Mouse (Mus musculus): ENCODE results near the gene Rnf130.

Rnf130 gene

DNA sequence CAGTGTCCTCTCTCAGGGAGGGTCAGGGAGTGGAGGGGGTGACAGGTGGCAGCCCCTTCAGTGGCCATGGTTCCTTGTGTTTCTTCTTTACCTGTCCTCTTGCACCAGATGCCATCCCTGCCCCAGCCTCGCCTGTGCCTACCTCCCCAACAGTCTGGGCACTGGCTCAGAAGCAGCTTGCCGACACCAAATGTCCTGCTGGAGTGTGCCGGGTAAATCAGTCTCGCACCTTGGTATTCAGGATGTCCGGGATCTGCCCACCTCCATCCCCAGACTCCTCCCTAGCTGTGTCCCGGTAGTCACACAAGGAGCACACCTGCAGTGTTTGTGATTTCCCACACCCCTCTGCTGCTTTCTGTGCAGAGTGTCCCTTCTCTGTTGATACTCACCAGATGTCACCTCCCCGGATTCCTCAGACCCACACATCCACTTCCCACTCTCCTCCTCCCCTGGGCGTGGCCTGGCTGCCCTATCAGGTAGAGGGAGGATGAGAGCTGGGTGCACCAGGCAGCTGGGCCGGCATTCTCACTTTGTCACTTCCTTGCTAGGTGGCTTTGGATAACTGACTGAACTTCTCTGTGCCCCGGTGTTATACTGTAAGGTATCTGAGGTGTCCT, 113.2 kb downstream of the Rnf130 start:
- DNase-seq (ENCODE audit: low spot score), result no peak

DNA sequence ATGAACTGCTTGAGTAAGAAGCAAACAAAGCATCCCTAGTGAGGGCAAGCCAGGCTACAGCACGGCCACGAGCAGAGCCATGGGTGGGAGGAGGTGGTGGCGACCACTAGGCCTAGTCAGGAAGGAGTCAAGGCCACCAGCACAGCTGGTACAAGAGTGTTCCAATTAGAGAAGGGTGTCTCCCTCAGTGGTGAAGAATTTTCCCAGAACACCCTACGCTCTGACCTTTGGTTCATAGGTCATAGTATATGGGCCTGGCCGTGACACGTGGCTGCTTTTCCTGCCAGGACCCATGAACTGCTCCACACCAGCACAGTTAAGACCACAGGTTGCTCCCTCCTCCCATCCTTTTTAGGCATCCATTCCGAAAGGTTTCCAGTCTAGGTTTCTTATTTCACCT, 114.4 kb downstream of the Rnf130 start:
- DNase-seq (ENCODE audit: low spot score), result no peak

DNA sequence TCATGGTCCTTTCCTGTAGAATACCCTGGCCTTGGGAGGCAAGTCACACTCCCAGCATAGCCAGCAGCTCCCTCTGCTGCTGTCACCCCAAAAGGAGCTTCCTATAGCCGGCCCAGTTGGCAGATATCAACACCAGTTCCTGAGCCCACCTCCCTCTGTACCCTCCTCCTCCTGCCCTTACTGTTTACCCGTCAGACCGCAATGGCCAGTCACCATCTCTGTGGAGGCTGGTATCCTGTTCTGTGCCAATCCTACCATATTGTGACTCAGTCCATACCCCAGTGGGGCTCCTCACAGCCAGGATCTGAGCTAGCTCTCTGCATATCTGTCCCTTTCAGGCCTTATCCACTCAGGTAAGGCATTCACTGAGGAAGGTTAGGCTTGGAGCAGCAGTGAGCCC, 120.4 kb downstream of the Rnf130 start:
- no peak for DNase-seq (ENCODE audit: low spot score)

DNA sequence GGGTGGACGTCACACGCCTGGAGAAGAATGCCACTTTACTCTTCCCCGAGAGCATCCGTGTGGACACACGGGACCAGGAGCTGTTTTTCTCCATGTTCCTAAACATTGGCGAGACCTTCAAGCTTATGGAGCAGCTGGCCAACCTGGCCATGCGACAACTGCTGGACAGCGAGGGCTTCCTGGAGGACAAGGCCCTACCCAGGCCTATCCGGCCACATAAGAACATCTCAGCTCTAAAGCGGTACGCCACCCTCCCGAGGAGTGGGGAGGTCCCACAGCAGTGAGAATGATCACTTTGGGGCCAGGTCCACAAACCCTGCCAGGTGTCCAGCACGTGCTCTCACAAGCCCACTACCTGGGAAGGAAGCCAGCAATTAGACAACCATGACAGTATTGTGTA, 121.0 kb downstream of the Rnf130 start:
- DNase-seq (ENCODE audit: low spot score), result no peak

DNA sequence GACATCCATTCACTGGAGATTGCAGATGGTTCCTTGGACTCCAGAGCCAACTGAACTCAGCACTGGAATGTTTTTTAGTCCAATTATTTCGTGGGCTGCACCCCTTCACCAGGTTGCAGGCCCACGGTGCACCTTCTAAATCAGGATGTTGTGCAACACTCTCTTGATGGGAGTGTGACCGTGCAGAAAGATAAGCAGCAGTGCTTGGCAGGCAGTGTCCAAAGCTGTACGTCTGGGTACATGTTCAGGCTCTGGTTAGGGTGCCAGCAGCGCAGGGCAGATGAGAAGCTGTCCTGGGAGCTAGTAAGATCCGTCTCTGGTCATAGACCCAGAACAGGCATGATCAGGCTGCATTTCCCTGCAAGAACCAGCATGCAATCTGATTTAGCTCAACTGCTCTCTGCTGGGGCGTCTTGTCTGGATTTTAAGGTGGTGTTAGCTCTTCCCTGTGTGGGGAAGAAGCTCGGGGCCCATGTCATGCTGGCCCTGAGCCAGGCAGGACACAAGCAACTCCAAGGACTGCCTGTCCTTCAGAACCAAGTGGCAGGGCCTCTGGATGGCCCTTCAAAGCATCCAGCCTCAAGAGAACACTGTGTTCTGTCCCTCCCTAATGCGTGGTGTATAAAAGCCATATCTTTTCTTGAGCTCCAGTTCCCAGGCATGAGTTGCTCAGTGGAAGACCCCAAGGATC, 122.3 kb downstream of the Rnf130 start:
- no peak for DNase-seq (ENCODE audit: low spot score)

DNA sequence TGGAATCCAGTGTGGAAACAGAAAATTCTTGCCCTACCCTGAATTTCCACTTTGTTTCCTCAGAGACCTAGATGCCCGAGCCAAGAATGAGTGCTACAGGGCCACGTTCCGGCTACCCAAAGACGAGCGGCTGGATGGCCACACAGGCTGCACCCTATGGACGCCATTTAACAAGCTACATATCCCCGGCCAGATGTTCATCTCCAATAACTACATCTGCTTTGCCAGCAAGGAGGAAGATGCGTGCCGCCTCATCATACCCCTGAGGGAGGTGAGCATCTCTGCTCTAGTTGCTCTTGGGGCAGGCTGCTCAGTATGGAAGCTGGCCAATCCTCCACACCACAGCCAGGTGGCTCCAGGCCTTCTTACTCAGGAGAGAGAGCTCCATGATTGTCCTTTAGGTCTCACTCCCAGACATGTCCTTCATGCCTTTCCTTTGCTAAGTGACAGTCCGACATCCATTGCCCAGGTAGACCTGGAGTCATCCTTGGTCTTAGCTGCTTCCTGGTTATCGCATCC, 122.9 kb downstream of the Rnf130 start:
- no peak for DNase-seq (ENCODE audit: low spot score)

DNA sequence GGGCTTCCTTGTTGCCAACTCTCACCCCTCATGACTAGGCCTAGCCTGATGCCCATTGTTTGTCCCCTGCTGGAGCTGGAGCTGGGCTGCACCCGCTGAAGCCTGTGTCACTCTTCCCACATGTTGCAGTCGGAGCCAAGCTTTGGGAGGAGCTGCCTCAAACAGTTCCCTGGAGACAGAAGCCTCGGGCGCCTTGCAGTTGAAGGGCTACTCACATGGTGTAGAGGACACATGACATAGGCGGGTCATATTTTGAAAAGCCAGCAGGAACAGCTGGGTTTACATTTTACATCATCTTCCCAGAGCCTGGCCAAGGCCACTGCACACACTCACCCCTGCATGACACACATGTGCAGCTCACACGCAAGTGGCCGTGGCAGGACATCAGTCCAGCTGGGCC, 124.1 kb downstream of the Rnf130 start:
- DNase-seq (ENCODE audit: low spot score), result no peak

DNA sequence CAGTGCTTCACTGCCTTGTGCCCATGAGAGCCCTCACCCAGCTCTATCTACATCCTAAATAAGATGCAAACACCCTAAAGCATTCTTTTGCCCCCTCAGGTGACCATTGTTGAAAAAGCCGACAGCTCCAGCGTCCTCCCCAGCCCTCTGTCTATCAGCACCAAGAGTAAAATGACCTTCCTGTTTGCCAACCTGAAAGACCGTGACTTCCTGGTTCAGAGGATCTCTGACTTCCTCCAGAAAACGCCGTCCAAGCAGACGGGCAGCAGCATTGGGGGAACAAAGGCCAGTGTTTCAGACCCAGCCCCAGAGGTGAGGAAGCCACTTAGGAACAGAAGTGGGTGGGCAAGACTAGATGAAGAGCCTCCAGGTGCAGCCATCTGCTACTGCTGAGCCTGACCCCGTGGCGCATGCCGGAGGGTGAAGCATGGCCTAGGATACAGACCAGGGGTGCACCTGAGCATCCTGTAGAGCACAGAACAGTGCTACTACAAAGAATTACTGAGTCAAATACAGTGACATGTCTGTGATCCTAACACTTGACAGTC, 124.5 kb downstream of the Rnf130 start:
- DNase-seq (ENCODE audit: low spot score), result no peak

DNA sequence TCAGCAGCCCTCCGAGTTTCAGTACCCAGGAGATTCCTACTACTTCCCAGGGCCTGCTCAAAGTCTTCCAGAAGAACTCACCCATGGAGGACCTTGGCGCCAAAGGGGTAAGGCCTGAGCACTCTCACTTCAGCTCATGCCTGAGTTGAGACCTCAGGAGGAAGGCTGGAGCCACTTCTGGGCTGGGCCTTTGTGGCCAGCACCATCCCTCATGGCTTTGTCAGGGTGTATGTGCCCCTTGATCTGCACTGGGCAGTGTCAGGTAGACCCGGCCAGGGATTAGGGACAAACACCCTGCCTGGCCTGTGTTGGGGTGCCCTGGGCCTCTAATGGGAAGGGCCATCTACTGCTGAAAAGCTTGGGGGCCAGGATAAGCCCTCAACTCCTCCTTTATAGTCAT, 126.2 kb downstream of the Rnf130 start:
- no peak for DNase-seq (ENCODE audit: low spot score)

DNA sequence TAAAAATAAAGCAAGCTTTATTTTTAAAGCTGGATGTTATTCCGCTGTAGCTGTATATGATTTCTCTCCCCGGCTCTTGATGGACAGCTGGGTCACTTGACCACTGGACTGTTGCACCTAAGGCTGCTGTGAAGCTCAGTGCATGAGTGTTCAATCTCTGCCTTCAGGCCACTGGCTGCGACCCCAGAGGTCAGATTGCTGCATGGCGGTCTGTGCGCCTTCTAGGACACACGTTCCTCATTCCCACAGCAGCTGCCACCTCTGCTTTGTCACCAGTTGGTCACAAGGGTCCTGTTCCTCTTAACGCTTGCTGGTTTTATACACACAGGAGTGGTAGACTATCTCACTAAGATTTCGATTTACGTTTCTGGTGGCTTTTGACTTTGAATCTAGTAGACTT, 129.0 kb downstream of the Rnf130 start:
- DNase-seq (ENCODE audit: low spot score), result peak; percentile 76
